Mouse (Mus musculus) small intestine, adult 2 months (tissue): ENCODE results near the gene Dcun1d1. TPM values are rescaled to one million over a fixed set of nuclear protein-coding genes. Genes with fewer than 3 reads are reported as not detected.
A peak's percentile ranks its signal among the peaks of the same experiment; 100 is the strongest.

Source experiments
- H3K27ac ChIP-seq: fragments of 200-500 bp; 2 replicates; pipeline ENCODE4 v1.5.1; 2012; ENCODE audit warnings: low read depth, low read length, control low read depth, inconsistent platforms; ENCODE audit not compliant: insufficient read depth
- H3K27me3 ChIP-seq: fragments of 200-500 bp; 2 replicates; pipeline ENCODE4 v1.6.1; 2012; ENCODE audit warnings: mild to moderate bottlenecking, moderate library complexity, low read length, inconsistent platforms; ENCODE audit not compliant: control insufficient read depth, insufficient read depth
- H3K36me3 ChIP-seq: fragments of 200-500 bp; 2 replicates; pipeline ENCODE4 v1.6.1; 2012; ENCODE audit warnings: mild to moderate bottlenecking, low read length, control low read depth, inconsistent platforms; ENCODE audit not compliant: control insufficient read depth, insufficient read depth
- H3K4me1 ChIP-seq: fragments of 200-500 bp; 2 replicates; pipeline ENCODE4 v1.6.1; 2012; ENCODE audit warnings: low read length, inconsistent platforms, mixed read lengths; ENCODE audit not compliant: control insufficient read depth, insufficient read depth, insufficient read length
- H3K4me3 ChIP-seq: fragments of 200-500 bp; 2 replicates; pipeline ENCODE4 v1.5.1; 2012; ENCODE audit warnings: low read depth, mild to moderate bottlenecking, control low read depth, inconsistent platforms, low read length, moderate library complexity
- CTCF ChIP-seq: fragments of 200-500 bp; IDR thresholded peaks from 2 replicates; pipeline ENCODE4 v1.5.1; 2012; ENCODE audit warnings: low read depth, mild to moderate bottlenecking, control low read depth, inconsistent platforms, low read length, moderate library complexity, mixed read lengths; ENCODE audit not compliant: insufficient replicate concordance, insufficient read length; ENCODE audit errors: extremely low read depth
- POLR2A ChIP-seq: fragments of 200-500 bp; IDR thresholded peaks from 2 replicates; pipeline ENCODE4 v1.6.1; 2012; ENCODE audit warnings: low read depth, mild to moderate bottlenecking, control low read depth, inconsistent platforms, low read length, moderate library complexity
- WGBS: fragments of 180-500 bp; shearing (Covaris S2); methylation state at CpG from one replicate; pipeline ENCODE4 v1.1.7; 2018; 5-methylcytosine and 5-hydroxymethylcytosine counted together
- polyA plus RNA-seq: library from polyadenylated mRNA; depleted of rRNA; stranded (reverse); fragments of >200 nt; gene quantifications from 2 replicates; pipeline ENCODE4 v1.2.3, GENCODE M21; 2012

Gene Dcun1d1
- polyA plus RNA-seq, 1 experiment, result 4.6 TPM

DNA sequence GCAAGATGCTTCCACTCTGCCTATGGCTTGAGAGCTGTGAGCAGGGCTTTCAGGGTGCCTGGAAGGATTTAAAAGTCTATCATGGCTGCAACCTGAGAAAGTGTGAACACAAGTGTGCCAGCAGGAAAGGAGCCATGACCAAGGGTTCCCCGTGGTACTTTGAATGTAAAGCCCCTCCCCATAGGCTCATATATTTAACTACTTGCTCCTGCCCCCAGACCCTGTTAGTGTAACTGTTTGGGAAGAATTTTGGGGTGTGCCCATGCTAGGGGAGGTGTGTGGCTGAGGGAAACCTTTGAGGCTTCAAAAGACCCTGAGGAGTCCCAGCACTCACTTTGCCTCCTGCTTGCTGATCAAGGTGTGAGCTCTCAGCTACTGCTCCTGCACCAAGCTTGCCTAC lies 15.9 kb upstream of the Dcun1d1 start:
- WGBS, result 55% methylated on average over 1 of the region's 1 CpGs

DNA sequence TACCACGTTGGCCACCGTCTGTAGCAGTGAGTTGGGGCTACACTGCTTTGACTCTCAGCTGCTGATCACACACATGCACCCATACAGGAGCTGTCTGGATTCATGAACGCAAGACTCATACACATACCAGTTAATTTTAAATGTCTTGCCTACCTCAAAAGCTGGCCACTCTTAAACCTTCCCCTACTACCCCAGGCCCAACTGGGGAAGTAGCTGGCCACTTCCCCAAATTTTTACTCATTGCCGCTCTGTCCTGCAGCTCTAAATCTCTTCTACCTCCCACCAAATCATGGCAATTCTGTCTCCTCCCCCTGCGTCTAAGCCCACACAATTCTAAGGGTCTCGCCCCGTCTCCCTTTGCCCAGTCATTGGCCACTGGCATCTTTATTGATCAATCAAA lies 11.0 kb upstream of the Dcun1d1 start:
- H3K27ac ChIP-seq, result no peak overlapping the region
- H3K4me3 ChIP-seq, result no peak overlapping the region
- no peak for TF ChIP-seq CTCF
- no peak for TF ChIP-seq POLR2A

More for the DNA sequence above, 15.9 kb upstream of the Dcun1d1 start:
- no peaks in the 10 kb centered on the region for H3K4me1 ChIP-seq
- H3K27ac ChIP-seq, result no peak overlapping the region
- H3K27me3 ChIP-seq, result no peaks in the 10 kb centered on the region
- H3K36me3 ChIP-seq, result no peaks in the 10 kb centered on the region
- TF ChIP-seq CTCF (no peak), POLR2A (no peak)
- H3K4me3 ChIP-seq, result no peak overlapping the region

DNA sequence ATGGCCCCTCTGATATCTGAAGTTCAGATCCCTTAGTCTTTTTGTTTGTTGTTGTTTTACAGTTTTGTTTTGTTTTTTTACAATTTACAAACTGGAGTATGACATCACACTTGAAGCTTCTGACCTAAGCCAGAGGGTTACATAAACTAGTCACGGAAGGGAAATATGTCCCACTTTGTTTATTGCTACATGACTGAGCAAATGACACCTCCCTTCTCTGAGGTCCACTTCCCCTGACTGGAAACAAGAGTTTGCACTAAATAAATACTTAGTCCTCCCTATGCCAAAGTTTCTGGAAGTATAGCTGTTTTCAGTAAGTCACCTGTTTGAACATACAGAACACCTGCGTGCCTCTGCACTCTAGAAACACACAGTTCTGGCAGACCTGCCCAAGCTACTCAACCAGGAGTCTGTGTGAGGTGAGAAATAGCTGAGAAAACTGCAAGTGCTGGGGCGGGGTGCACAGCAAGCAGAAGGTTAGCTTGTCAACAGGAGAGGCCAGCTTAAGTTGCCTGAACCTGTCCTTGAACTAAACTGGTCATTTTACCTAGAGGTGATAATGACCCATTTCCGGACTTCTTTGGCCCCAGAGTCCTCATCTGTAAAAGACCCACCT lies 3.4 kb upstream of the Dcun1d1 start:
- no peaks in the 10 kb centered on the region for H3K4me1 ChIP-seq
- no peak overlapping the region for H3K27ac ChIP-seq
- H3K4me3 ChIP-seq, result no peak overlapping the region
- peaks cover 3% of the 10 kb centered on the region; the same call in 1 of the 2 replicates for H3K36me3 ChIP-seq
- no peaks in the 10 kb centered on the region for H3K27me3 ChIP-seq
- TF ChIP-seq POLR2A (no peak), CTCF (no peak)
- WGBS, result 80% methylated on average over 4 of the region's 4 CpGs

More for the DNA sequence above, 11.0 kb upstream of the Dcun1d1 start:
- no peaks in the 10 kb centered on the region for H3K27me3 ChIP-seq
- no peaks in the 10 kb centered on the region for H3K36me3 ChIP-seq
- H3K4me1 ChIP-seq, result no peaks in the 10 kb centered on the region
- WGBS, result 87% methylated on average over 7 of the region's 7 CpGs

DNA sequence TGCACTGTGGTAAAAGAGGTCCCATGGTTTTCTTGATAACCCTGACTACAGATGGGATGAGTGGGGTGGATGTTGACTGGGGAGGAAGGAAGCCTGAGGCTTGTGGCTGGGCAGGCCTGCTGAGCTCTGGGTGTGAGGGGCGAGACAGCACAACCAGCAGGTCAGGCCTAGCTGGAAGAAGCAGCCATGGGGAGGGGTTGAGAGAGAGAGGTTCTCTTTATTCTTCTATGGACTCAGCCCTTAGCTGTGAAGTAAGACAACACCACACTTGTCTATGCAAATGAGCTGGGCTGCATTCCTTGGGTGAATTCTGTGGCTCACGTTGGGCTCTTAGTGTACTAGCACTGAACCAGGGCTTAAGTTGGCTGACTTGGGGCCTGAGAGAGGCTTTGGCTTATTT lies 2.8 kb upstream of the Dcun1d1 start:
- Histone ChIP-seq H3K27me3 (no peaks in the 10 kb centered on the region), H3K4me1 (peaks cover under 1% of the 10 kb centered on the region; the same call in 1 of the 2 replicates), H3K4me3 (no peak overlapping the region), H3K36me3 (peaks cover 3% of the 10 kb centered on the region; the same call in 1 of the 2 replicates), H3K27ac (no peak overlapping the region)
- 62% methylated on average over 2 of the region's 2 CpGs for WGBS
- TF ChIP-seq POLR2A (no peak), CTCF (no peak)

DNA sequence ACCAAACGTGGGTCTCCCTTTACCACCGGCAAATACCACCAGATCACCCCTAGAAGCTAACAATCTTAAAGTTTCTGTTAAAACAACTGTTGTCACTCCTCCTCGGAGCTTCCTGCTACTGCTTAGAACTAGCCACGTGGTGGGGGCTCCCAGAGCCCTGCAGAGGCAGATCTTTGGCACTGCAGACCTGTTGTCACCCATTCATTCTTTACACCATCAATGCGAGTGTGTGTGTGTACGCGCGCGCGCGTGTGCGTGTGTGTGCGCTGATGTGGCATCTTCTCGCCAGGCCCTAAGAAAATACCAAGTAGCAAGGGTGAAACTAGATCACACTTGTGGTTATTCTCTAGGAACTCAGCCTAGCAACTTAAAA lies 3.9 kb downstream of the Dcun1d1 start:
- WGBS, result under 1% methylated on average over 14 of the region's 14 CpGs
- Histone ChIP-seq H3K36me3 (0 out of 2 replicates have a peak, but pooled peaks cover 1% of the 10 kb centered on the region), H3K27me3 (no peaks in the 10 kb centered on the region), H3K27ac (peak overlapping the region; percentile 81), H3K4me1 (peaks cover 10% of the 10 kb centered on the region), H3K4me3 (peak overlapping the region; percentile 94)
- TF ChIP-seq CTCF (no peak), POLR2A (peak; percentile 19; the same call in 1 of the 2 replicates)

DNA sequence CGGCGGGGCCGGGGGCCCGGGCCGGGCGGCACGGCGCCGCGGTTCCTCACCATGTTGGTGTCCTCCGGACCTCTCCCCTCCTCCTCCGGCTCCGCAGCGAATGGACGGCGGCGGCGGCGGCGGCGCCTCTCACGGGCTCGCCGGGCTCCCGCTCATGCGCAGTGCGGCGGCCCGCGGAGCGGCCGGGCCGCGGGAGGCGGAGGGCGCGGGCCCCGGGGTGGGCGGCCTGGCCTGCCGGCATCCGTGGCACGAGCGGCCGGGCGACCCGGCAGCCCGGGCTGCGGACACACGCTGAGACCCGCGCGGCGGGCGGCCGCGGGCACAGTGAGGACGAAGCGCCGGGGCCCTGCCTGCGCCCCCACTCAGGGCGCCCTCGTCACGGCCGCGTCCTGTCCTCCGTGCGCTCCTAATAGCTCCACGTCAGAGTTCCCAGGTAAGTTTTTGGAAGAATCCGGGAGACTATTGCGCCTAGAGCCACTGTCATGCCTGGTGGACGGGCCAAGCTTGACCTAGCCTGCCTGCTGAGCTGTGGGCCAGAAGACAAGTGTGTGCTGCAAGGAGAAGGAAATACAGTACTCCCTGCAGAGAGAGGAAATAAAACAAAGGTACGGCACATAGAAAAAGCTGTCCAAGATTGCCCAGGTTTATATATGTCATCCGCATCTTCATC lies 4.4 kb downstream of the Dcun1d1 start:
- H3K4me3 ChIP-seq, result peak overlapping the region; percentile 94
- H3K27ac ChIP-seq, result peak overlapping the region; percentile 81
- TF ChIP-seq POLR2A (no peak; the same call in 1 of the 2 replicates), CTCF (no peak)
- no peaks in the 10 kb centered on the region for H3K27me3 ChIP-seq
- no peaks in the 10 kb centered on the region for H3K36me3 ChIP-seq
- WGBS, result under 1% methylated on average over 68 of the region's 73 CpGs
- H3K4me1 ChIP-seq, result peaks cover 10% of the 10 kb centered on the region
